Mouse (Mus musculus) bone marrow, adult 2 months (tissue): Measurements from ENCODE around the gene Osbpl3.

Experiments
- CTCF ChIP-seq: fragments of 200-500 bp; IDR thresholded peaks from 2 replicates; pipeline ENCODE4 v1.5.1; 2011; ENCODE audit warnings: low read length, control low read depth; ENCODE audit not compliant: control insufficient read depth, insufficient read depth
- POLR2A ChIP-seq: fragments of 200-500 bp; IDR thresholded peaks from 2 replicates; pipeline ENCODE4 v1.6.1; 2011; ENCODE audit warnings: low read depth, mild to moderate bottlenecking, control low read depth, low read length, borderline replicate concordance; ENCODE audit not compliant: control insufficient read depth

DNA sequence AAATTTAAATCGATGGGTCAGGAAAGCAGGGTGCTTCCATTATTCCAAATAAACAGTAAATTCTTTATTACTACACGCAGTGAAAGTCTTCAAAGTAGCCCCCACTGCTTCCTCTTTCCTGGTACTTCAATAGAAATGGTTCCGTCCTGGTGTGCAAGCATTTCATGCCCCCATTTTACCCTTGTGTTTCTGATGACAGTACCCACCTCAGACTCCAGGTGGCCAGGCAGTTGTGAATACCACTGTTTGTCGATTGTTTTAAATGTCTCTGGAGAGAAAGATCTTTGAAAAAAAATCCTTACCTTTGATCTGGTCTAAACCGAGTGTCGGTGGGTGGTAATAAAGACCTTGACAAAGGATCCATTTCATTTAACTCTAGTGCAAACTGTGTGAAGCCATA is 155.4 kb downstream of the Osbpl3 start:
- TF ChIP-seq CTCF (no peak), POLR2A (no peak)
